Mouse (Mus musculus) ovary, postnatal 36 days (tissue): ENCODE measurements at regions not wholly inside any gene's neighbourhood (a gene's known extent, or its start where the extent isn't known, plus 50 kb on each side); places are given as distances from the start of the nearest gene placed in this dataset.
A peak's percentile ranks its signal among the peaks of the same experiment; 100 is the strongest.

Source experiments
- DNase-seq: peaks from one replicate; pipeline ENCODE4 v3.0.0; 2022; ENCODE audit warnings: low spot score, mixed read lengths

- no peak for DNase-seq
Measured at GRCm38 (mm10) chr7:73141167-73141566, 234.1 kb upstream of the Rgma start.

DNA sequence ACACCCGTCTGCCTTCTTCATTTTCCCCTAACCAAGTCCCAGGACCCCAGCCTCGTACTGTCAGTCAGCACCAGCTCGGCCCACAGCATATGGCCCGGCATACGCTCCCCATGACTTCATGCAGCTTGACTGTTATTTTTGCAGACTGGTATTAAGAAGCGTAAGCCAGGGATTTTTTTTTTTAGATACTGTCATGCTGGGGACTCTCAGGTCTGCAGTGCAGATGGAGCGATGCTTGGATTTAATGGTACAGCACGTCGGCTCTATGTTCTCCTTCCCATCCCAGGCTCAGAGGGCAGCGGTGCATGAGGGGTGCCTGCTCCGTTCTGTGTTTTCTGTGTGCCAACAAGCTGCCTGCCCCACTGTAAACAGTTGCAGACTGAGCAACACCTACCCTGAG is 231.4 kb upstream of the Rgma start:
- no peak for DNase-seq

DNA sequence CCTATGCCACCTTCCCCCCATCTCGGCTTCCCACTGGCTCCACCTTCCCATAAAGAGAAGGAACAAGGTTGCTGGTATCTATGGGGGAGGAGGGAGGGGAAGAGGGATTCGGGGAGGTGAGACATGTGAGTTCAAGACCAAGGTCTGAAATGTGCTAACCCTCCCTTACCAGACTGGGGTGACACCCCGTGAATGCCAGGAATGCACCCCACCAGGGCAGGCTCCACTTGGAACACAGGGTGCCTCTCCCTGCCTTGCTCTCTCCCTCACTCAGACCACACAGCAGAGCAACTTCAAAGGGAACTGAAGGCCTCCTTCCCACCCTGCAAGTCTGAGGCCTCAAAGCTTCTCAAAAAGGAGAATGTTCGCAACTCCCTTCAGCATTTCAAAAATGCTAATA is 230.5 kb upstream of the Rgma start:
- no peak for DNase-seq

DNA sequence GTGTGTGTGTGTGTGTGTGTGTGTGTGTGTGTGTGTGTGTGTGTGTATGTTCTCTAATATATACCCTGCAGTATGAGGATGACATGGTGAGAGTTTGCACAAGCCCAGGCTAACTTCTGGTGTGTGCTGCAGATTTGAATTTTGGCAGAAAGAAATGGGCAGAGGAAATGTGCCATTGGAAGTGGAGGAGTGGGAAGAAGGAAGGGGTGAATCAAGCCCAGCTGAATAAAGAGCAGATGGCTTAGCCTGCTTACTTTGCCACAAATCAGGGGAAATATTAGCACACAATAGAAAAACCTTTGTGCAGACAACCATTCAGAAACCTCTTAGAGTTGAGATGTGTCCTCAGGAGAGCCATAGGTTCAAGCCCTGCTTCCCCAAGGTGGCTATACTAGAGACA is 228.1 kb upstream of the Rgma start:
- DNase-seq, result no peak

DNA sequence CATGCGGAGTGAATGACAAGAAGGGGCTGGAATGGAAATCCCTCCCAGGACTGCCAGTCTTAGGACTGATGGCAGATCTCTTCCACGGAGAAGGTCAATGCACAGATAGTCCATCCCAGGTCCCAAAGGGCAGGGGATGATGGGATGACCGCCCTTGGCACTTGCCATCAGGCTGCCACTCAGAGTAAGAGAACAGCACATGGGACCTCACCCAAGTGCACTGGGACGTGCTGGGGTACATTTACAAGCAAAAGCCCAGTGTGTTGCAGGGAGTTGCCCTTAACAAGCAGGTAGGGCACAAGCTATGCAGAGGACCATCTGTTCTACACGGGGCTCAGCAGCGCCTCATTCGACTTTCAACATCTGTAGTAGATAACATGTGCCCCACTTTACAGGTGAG is 224.9 kb upstream of the Rgma start:
- no peak for DNase-seq

GRCm38 (mm10) chr7:73151586-73152467 is 223.5 kb upstream of the Rgma start:
- DNase-seq, result no peak

DNA sequence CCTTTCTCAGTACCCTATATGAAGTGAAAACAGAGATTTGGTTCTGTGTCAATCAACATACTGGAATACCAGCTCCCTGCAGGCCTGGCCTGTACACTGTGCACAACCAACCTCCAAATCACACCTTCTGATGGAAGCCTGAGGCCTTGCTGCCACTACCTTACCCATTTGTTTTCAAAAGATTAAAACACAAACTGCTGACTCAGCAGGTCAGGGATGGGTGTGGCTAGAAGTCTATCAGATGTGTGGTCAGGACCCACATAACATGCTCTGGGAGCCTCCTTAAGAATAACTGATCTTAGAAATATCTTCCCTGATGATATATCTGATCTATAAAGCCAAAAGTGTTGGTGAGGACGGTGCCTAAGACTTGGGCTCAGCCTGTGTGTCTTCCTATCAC is 221.6 kb upstream of the Rgma start:
- no peak for DNase-seq

DNA sequence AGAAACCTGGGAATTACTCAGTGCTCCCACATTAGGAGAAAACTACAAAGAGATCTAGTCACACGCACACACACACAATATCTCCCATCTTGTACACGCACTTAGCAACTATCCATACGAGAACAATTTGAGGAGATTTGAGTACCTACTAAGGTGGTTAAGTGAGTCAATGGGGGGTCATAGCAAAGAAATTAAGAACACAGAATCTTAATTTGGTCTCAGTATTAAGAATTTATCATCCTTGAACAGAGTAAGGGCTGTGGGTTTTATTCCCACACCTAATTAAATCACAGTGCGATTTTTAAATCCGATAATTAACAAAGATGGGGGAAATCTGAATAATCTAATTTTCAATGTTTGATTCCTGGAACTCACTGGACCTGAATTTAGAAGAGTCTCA is 216.5 kb upstream of the Rgma start:
- DNase-seq, result no peak

DNA sequence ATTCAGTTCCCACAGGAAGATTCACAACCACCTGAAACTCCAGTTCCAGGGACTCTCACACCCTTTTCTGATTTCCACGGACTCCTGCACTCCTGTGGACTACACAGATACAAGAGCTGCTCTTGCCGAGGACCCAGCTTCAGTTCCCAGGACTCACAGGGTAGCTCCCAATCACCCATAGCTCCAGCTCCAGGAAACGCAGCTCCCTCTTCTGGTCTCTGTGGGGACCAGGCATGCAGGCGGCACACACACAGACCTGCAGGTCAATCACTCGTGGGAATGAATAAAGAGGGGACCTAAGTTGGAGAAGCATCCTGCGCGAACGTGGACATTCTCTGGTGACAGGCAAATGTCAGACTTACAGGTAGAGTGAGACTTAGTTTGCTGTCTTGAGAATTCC is 214.3 kb upstream of the Rgma start:
- no peak for DNase-seq

- no peak for DNase-seq
Measured at GRCm38 (mm10) chr7:73163687-73164086, 211.6 kb upstream of the Rgma start.

GRCm38 (mm10) chr7:73165521-73165920 is 209.8 kb upstream of the Rgma start:
- no peak for DNase-seq

DNA sequence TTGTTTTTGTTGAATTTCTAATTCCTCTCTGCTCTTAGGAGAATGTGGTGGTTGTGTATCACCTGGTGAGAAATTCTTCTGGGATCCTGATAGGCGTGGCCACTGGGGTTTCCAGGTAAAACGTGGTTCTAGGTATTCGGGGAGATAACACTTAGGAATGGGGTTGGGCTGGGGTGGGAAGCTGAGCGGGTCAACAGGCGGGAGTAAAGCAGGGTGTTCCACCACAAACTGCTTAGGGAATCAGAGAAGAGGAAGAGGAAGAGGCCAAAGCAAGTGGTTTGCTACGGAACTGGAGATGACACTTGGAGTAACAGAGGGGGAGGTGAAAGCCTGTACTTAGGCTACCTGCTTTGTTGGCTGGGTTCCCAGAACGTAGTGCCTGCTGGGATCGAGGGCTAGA is 205.9 kb upstream of the Rgma start:
- no peak for DNase-seq

- no peak for DNase-seq
Measured at GRCm38 (mm10) chr7:73172615-73173014, 202.7 kb upstream of the Rgma start.

GRCm38 (mm10) chr7:73183761-73184160 is 191.5 kb upstream of the Rgma start:
- peak; percentile 37 for DNase-seq

GRCm38 (mm10) chr7:73184208-73185070 is 190.9 kb upstream of the Rgma start:
- DNase-seq, result no peak

- DNase-seq, result no peak
Measured at GRCm38 (mm10) chr7:73185071-73185531, 190.2 kb upstream of the Rgma start.

DNA sequence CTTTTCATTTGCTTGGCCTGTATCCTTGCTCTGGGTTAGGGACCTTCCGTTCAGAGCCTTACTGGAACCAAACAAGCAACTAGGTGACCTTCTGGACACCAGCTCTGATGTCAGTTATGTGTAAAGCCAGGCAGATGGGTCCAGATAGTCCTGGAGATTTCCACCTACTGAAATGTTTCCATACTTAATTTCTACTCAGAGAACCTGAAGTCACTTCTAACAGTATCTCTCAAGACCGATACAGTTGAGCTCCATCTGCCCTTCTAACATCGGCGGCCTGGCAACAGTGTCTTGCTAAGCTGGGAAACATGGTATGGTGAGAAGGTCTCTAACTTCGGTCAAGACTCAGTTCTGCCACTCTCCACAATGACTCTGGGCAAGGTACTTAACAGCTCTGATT is 189.7 kb upstream of the Rgma start:
- DNase-seq, result no peak

- no peak for DNase-seq
Measured at GRCm38 (mm10) chr7:73186501-73186900, 188.8 kb upstream of the Rgma start.

DNA sequence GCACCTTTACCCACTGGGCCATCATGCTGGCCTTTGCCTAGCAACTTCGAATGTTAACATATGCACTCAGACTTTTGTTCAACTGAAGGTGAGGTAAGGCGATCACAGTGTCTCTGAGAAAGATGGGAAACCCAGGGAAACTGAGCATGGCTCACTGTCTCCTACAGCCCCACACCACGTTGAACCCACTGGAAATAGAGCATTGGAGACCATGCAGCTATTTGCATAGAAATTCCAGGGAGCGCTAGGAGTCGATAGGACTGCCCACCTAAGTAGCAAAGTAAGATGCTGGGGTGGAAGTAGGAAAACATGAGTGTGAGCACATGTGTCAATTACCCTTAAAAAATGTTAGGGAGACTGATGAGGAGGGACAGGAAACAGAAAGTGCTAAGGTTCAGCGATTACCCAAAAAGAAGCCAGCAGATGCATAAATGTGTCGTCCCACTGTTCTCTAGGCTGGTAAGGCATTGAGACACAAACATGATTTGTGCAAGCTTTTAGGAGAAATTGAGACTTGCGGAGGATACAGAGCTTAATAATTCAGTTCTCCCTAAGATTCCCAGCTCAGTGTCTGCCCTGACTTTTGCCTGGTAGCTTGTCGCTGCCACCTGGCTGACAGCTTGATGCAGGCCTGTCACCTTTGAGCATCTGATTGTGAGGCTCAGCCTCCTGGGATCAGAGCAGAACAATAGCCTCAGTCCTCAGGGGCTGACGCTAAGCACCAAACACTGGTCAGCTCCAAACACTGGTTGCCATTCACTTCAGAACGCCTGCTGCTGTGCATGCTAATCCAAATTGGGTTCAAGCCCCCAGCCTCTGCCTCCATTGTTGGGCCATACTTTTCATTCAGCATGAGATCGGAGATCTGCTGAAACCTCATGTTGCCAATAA is 183.7 kb upstream of the Rgma start:
- no peak for DNase-seq

DNA sequence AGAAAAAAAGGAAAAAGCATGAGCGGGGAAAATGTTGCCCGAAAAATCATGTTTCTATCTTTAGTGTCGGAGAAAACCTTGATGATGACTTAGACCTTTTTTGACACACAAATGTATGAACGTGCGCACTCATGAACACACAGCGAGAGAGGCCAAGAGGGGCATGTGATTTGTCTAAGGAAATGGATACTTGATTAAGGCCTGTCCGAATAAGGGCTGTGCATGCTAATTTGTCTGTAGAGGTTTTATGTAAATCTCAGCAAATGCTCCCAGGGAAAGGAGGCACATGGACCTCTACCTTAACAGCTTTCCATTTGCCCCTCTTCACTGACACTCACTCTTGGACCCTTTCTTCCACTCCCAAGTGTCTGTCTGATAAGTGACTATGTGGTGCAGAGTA is 182.5 kb upstream of the Rgma start:
- DNase-seq, result no peak

GRCm38 (mm10) chr7:73195306-73195705 is 180.0 kb upstream of the Rgma start:
- DNase-seq, result no peak
